Mouse (Mus musculus) embryo, embryonic 9.5 days (tissue): ENCODE measurements at regions not wholly inside any gene's neighbourhood (a gene's known extent, or its start where the extent isn't known, plus 50 kb on each side); places are given as distances from the start of the nearest gene placed in this dataset.
A peak's percentile ranks its signal among the peaks of the same experiment; 100 is the strongest.

Experiments used
- DNase-seq: peaks from one replicate; pipeline ENCODE4 v3.0.0-alpha.2; 2017; ENCODE audit errors: extremely low spot score

DNA sequence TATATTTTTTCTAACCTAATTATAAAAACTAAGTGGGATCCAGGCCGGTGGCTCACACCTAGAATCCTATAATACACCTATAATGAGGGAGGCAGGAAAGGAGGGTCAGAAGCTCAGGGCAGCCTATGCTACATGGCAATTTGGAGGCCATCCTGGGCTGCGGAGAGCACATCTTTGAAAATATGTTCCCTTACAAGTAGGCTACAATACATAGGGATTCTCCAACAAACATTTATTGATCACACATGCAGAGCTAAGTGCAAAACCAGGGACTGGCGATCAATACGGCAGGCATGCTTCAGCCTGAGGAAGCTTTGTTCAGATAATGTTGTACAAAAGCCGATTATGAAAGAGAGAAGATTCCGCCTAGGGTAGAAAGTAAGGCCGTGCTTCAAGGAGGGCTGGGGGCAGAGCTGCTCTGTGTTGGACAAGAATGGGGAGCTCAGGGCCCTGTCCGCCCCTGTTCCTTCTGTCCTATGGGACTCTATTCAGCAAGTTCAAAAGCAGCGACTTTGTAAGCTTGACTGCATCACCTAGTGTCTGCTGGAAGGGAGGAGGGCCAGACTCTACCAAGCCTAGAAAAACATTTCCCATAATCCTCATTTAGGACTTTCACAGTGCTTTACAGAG lies 53.4 kb upstream of the Sgk1 start:
- no peak for DNase-seq

DNA sequence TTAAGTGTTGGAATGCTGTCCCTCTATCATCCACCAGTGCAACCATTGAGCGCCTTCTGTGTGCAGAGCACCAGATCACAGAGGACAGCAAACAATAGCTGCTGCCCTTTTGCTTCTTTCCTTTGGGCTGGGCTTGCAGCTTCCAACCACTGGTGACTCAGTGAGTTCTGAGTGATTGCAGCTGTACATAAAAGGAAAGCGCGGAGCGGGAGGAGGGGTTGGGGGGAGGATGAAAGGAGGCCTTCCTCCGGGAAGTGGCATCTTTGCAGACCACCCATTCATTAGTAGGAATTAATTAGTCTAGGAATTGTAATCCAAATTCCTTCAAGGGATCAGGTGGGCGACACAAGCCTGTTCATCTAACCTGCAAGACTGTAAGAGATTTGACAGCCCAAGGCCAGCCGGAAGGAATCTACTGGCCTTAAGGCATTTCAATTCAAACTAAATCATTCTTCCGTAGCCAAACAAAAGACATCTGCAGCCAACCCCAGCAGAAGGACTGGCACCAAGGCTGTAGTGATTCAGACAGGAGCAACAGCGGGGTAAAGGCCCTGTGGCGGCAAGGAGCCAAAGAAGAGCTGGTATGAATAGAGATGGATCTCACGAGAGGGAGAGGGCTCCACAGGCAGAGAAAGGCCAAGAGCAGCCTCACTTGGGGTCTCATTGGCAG lies 52.8 kb upstream of the Sgk1 start:
- DNase-seq, result peak; percentile 57

DNA sequence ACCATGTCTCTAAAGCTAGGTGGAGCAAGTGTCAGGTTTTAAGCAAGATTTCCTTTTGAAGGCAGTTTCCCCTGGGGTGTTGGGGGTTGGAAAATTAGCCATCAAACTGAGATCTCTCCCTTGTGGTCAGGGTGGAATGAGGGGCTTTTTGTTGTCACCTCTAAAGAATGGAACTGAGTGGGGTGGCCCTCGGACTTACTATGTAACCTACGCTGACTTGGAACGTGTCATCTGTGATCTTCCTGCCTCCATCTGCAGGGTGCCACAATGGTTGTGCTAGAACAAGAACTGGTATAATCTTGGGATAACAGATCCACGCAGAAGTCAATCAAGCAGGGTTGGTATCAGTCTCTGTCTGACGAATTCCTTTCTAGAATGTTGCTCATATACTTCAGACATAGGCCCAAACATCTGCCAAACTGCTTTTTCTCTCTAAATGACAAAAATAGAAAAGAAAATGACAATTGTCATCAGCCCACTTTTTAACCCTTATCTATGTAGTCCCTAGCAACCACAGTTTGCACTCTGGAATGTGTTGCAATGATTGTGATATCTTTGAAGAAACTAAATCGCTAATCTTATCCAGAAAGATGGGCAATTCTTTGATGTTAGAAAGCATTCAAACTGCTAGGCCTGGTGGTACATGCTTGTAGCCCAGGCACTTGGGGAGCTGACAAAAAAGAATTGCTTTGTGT lies 50.8 kb upstream of the Sgk1 start:
- DNase-seq, result no peak
